Mouse (Mus musculus) forebrain, embryonic 11.5 days (tissue): ENCODE measurements at regions not wholly inside any gene's neighbourhood (a gene's known extent, or its start where the extent isn't known, plus 50 kb on each side); places are given as distances from the start of the nearest gene placed in this dataset.

ENCODE experiments used
- ATAC-seq: fragments of 200-750 bp; cut with Nextera tagmentation; replicated peaks from 2 replicates; pipeline ENCODE4 v1.8.0; 2017; ENCODE audit warnings: moderate TSS enrichment; ENCODE audit not compliant: low FRiP score
- DNase-seq: peaks from one replicate; pipeline ENCODE4 v3.0.0-alpha.2; 2017; ENCODE audit warnings: low spot score
- H3K27ac ChIP-seq: fragments of 300-500 bp; sonication (generic); 2 replicates; pipeline ENCODE4 v1.5.1; 2014; ENCODE audit warnings: low read depth, low read length
- H3K27me3 ChIP-seq: fragments of 300-500 bp; sonication (generic); 2 replicates; pipeline ENCODE4 v1.6.1; 2014; ENCODE audit warnings: mild to moderate bottlenecking, low read length, mixed read lengths; ENCODE audit not compliant: control insufficient read depth, insufficient read depth
- H3K36me3 ChIP-seq: fragments of 300-500 bp; sonication (generic); 2 replicates; pipeline ENCODE4 v1.6.1; 2014; ENCODE audit warnings: mild to moderate bottlenecking, low read length, moderate library complexity, mixed read lengths; ENCODE audit not compliant: control insufficient read depth, insufficient read depth
- H3K4me1 ChIP-seq: fragments of 300-500 bp; sonication (generic); replicated peaks from 2 replicates; pipeline ENCODE4 v1.6.1; 2014; ENCODE audit warnings: low read length, mixed read lengths; ENCODE audit not compliant: control insufficient read depth, insufficient read depth
- H3K4me2 ChIP-seq: fragments of 300-500 bp; sonication (generic); 2 replicates; pipeline ENCODE4 v1.6.1; 2014; ENCODE audit warnings: low read depth, mild to moderate bottlenecking, low read length, moderate library complexity, mixed read lengths; ENCODE audit not compliant: severe bottlenecking
- H3K4me3 ChIP-seq: fragments of 300-500 bp; sonication (generic); 2 replicates; pipeline ENCODE4 v1.5.1; 2014; ENCODE audit warnings: low read depth, low read length
- H3K9ac ChIP-seq: fragments of 300-500 bp; sonication (generic); 2 replicates; pipeline ENCODE4 v1.6.1; 2014; ENCODE audit warnings: low read length
- H3K9me3 ChIP-seq: fragments of 300-500 bp; sonication (generic); 2 replicates; pipeline ENCODE4 v1.6.1; 2016; ENCODE audit warnings: low read length, mixed read lengths; ENCODE audit not compliant: control insufficient read depth
- WGBS: fragments of 180-500 bp; shearing (Covaris S2); extraction: QIAGEN DNeasy Blood & Tissue Kit; methylation state at CpG from one replicate; pipeline ENCODE4 v1.1.7; 2014; 5-methylcytosine and 5-hydroxymethylcytosine counted together

DNA sequence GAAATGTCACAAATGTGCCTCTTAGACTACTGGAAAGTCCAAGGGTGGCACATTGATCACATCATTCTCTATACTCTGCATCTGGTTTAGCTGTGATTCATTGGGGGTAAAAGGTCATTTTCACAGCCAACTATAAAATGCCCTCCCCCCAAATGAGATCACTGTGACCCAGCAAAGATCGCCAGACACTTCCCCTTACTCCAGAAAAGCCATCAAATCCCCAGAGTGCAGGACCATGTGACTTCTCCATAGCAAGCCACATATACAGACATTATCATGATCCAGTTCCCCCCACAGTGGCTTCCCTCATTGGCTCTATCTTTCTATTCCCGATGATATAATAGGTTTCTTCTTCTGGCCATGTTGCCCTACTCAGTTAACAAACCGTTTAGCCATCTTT, 163.6 kb upstream of the Map1b start:
- no peak overlapping the region for H3K4me3 ChIP-seq
- H3K4me2 ChIP-seq: no peak overlapping the region
- no peak overlapping the region for H3K27ac ChIP-seq
- no peak for ATAC-seq
- no peaks in the 10 kb centered on the region for H3K9me3 ChIP-seq
- H3K9ac ChIP-seq: no peak overlapping the region
- H3K27me3 ChIP-seq: no peaks in the 10 kb centered on the region
- 90% methylated on average over 3 of the region's 3 CpGs for WGBS
- H3K4me1 ChIP-seq: no peaks in the 10 kb centered on the region; the same call in 1 of the 2 replicates
- no peaks in the 10 kb centered on the region for H3K36me3 ChIP-seq
- no peak for DNase-seq

- H3K27ac ChIP-seq: no peak overlapping the region
- H3K9ac ChIP-seq: no peak overlapping the region
- H3K4me1 ChIP-seq: no peaks in the 10 kb centered on the region; the same call in 1 of the 2 replicates
- ATAC-seq: no peak
- no peaks in the 10 kb centered on the region for H3K27me3 ChIP-seq
- no peaks in the 10 kb centered on the region for H3K36me3 ChIP-seq
- H3K9me3 ChIP-seq: no peaks in the 10 kb centered on the region
- DNase-seq: no peak
- H3K4me2 ChIP-seq: no peak overlapping the region
- no peak overlapping the region for H3K4me3 ChIP-seq
- 34% methylated on average over 2 of the region's 2 CpGs for WGBS
These were observed 163.1 kb upstream of the Map1b start for GRCm38 (mm10) chr13:99679430-99679829.

DNA sequence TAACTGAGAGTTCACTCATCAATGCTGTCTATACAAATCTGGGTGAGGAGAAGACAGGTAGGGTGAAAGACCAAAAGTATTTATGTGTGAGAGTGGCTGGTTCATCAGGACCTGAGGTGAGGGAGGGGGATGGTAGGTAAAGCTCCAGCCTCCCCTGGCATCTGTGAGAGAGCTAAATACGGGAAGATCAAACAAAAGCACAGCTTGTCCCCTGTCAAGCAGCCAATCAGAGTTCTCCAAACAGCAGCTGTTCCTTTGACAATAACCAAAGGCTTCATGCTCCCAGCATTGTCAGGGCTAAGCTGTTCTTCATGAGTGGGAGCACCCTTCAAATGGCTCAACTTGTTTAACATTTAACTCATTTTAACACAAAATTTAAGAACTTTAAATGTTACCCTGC, 160.1 kb upstream of the Map1b start:
- Histone ChIP-seq H3K4me2 (no peak overlapping the region), H3K4me1 (no peaks in the 10 kb centered on the region; the same call in 1 of the 2 replicates), H3K9me3 (no peaks in the 10 kb centered on the region), H3K4me3 (no peak overlapping the region), H3K27ac (no peak overlapping the region), H3K36me3 (no peaks in the 10 kb centered on the region), H3K9ac (no peak overlapping the region), H3K27me3 (no peaks in the 10 kb centered on the region)
- peak; percentile 73 for ATAC-seq
- DNase-seq: no peak
- 0% methylated on average over 1 of the region's 1 CpGs for WGBS

GRCm38 (mm10) chr13:99675951-99676350, 159.6 kb upstream of the Map1b start:
- Histone ChIP-seq H3K27ac (no peak overlapping the region), H3K27me3 (no peaks in the 10 kb centered on the region), H3K9me3 (no peaks in the 10 kb centered on the region), H3K4me2 (no peak overlapping the region), H3K36me3 (no peaks in the 10 kb centered on the region), H3K9ac (no peak overlapping the region), H3K4me1 (peaks cover 3% of the 10 kb centered on the region; the same call in 1 of the 2 replicates), H3K4me3 (no peak overlapping the region)
- ATAC-seq: no peak
- WGBS: 67% methylated on average over 5 of the region's 5 CpGs
- DNase-seq: no peak

- H3K36me3 ChIP-seq: no peaks in the 10 kb centered on the region
- no peak for ATAC-seq
- H3K4me2 ChIP-seq: no peak overlapping the region
- H3K9me3 ChIP-seq: no peaks in the 10 kb centered on the region
- H3K4me3 ChIP-seq: no peak overlapping the region
- no peaks in the 10 kb centered on the region for H3K27me3 ChIP-seq
- no peak overlapping the region for H3K27ac ChIP-seq
- H3K9ac ChIP-seq: no peak overlapping the region
- DNase-seq: no peak
- H3K4me1 ChIP-seq: peaks cover 4% of the 10 kb centered on the region; the same call in 1 of the 2 replicates
- 90% methylated on average over 1 of the region's 1 CpGs for WGBS
These were observed 156.4 kb upstream of the Map1b start for GRCm38 (mm10) chr13:99672714-99673113.

- Histone ChIP-seq H3K9me3 (no peaks in the 10 kb centered on the region), H3K4me1 (peaks cover 4% of the 10 kb centered on the region; the same call in 1 of the 2 replicates), H3K9ac (no peak overlapping the region), H3K27ac (no peak overlapping the region), H3K4me3 (no peak overlapping the region), H3K36me3 (no peaks in the 10 kb centered on the region), H3K27me3 (no peaks in the 10 kb centered on the region), H3K4me2 (no peak overlapping the region)
- DNase-seq (no peak), ATAC-seq (peak; percentile 58)
- 50% methylated on average over 10 of the region's 10 CpGs for WGBS
These were observed 155.4 kb upstream of the Map1b start for GRCm38 (mm10) chr13:99671747-99672146.

- Histone ChIP-seq H3K9me3 (no peaks in the 10 kb centered on the region), H3K36me3 (no peaks in the 10 kb centered on the region), H3K4me2 (no peak overlapping the region), H3K27me3 (no peaks in the 10 kb centered on the region), H3K9ac (no peak overlapping the region), H3K4me3 (no peak overlapping the region), H3K27ac (no peak overlapping the region), H3K4me1 (peaks cover 4% of the 10 kb centered on the region; the same call in 1 of the 2 replicates)
- WGBS: 87% methylated on average over 8 of the region's 8 CpGs
- no peak for DNase-seq
- ATAC-seq: no peak
These were observed 153.7 kb upstream of the Map1b start for GRCm38 (mm10) chr13:99669987-99670534.

GRCm38 (mm10) chr13:99668613-99669012, 152.3 kb upstream of the Map1b start:
- Histone ChIP-seq H3K27ac (0 out of 2 replicates have a peak overlapping the region, but pooled peaks have one; percentile 13), H3K4me3 (no peak overlapping the region)
- peak; percentile 72 for ATAC-seq

GRCm38 (mm10) chr13:99666086-99666485, 149.7 kb upstream of the Map1b start:
- no peaks in the 10 kb centered on the region for H3K9me3 ChIP-seq
- peaks cover 2% of the 10 kb centered on the region; the same call in 1 of the 2 replicates for H3K4me1 ChIP-seq
- H3K4me3 ChIP-seq: no peak overlapping the region
- H3K27ac ChIP-seq: no peak overlapping the region
- no peak for DNase-seq
- no peak overlapping the region for H3K4me2 ChIP-seq
- H3K27me3 ChIP-seq: no peaks in the 10 kb centered on the region
- no peak for ATAC-seq
- no peaks in the 10 kb centered on the region for H3K36me3 ChIP-seq
- 77% methylated on average over 7 of the region's 7 CpGs for WGBS
- no peak overlapping the region for H3K9ac ChIP-seq

More at GRCm38 (mm10) chr13:99668613-99669012, 152.3 kb upstream of the Map1b start:
- Histone ChIP-seq H3K4me1 (peaks cover 4% of the 10 kb centered on the region; the same call in 1 of the 2 replicates), H3K4me2 (no peak overlapping the region), H3K27me3 (no peaks in the 10 kb centered on the region), H3K9me3 (no peaks in the 10 kb centered on the region), H3K9ac (no peak overlapping the region), H3K36me3 (no peaks in the 10 kb centered on the region)
- no peak for DNase-seq
- 43% methylated on average over 8 of the region's 8 CpGs for WGBS
